Mouse (Mus musculus): Measurements from ENCODE around the gene Gm49355. TPM values are rescaled to one million over a fixed set of nuclear protein-coding genes. Genes with fewer than 3 reads are reported as not detected.

The Gm49355 gene
- polyA plus RNA-seq, 1 experiment from 2014 or later, result 0.17 TPM

Other genes with a start within 250 kb of the Gm49355 start
- gene 3830406C13Rik, start 197 bp downstream of the Gm49355 start, polyA plus RNA-seq (2015; fragmentation: Nextera tagmentation; extraction: Ambion mirVana), result 28.5 and 31.9 TPM in 2 replicates
- 6.9 and 8.1 TPM in 2 replicates for gene Fezf2, start 64.2 kb downstream of the Gm49355 start, polyA plus RNA-seq (2015; fragmentation: Nextera tagmentation; extraction: Ambion mirVana)

Measured in midbrain, embryonic 13.5 days (tissue).